Mouse (Mus musculus): ENCODE measurements around the gene Smarcd1. TPM values are rescaled to one million over a fixed set of nuclear protein-coding genes. Genes with fewer than 3 reads are reported as not detected.
A peak's percentile ranks its signal among the peaks of the same experiment; 100 is the strongest.
"Not testable (repeated sequence)": the region's sequence is repeated elsewhere in the genome, so short reads cannot be mapped to it uniquely, and the experiment has no call there.

The Smarcd1 gene
- total RNA-seq, 1 experiment from 2014 or later: 24.4 TPM

- no peak for ATAC-seq (replicated peaks; ENCODE audit: insufficient number of reproducible peaks, low FRiP score, low TSS enrichment, poor library complexity, severe bottlenecking)
These were observed 23.7 kb upstream of the Smarcd1 start for GRCm38 (mm10) chr15:99678063-99678800.

GRCm38 (mm10) chr15:99679008-99679407 lies 22.9 kb upstream of the Smarcd1 start:
- ATAC-seq (replicated peaks; ENCODE audit: insufficient number of reproducible peaks, low FRiP score, low TSS enrichment, poor library complexity, severe bottlenecking): no peak

GRCm38 (mm10) chr15:99682880-99683279 lies 19.0 kb upstream of the Smarcd1 start:
- no peak for ATAC-seq (replicated peaks; ENCODE audit: insufficient number of reproducible peaks, low FRiP score, low TSS enrichment, poor library complexity, severe bottlenecking)

- no peak for ATAC-seq (replicated peaks; ENCODE audit: insufficient number of reproducible peaks, low FRiP score, low TSS enrichment, poor library complexity, severe bottlenecking)
These were observed 17.8 kb upstream of the Smarcd1 start for GRCm38 (mm10) chr15:99684156-99684555.

GRCm38 (mm10) chr15:99688712-99689111 lies 13.2 kb upstream of the Smarcd1 start:
- ATAC-seq (replicated peaks; ENCODE audit: insufficient number of reproducible peaks, low FRiP score, low TSS enrichment, poor library complexity, severe bottlenecking): peak; percentile 84

- no peak for ATAC-seq (replicated peaks; ENCODE audit: insufficient number of reproducible peaks, low FRiP score, low TSS enrichment, poor library complexity, severe bottlenecking)
These were observed 11.0 kb upstream of the Smarcd1 start for GRCm38 (mm10) chr15:99690924-99691323.

- ATAC-seq (replicated peaks; ENCODE audit: insufficient number of reproducible peaks, low FRiP score, low TSS enrichment, poor library complexity, severe bottlenecking): no peak
These were observed 10.0 kb upstream of the Smarcd1 start for GRCm38 (mm10) chr15:99691976-99692375.

- ATAC-seq (replicated peaks; ENCODE audit: insufficient number of reproducible peaks, low FRiP score, low TSS enrichment, poor library complexity, severe bottlenecking): no peak
These were observed 4.6 kb upstream of the Smarcd1 start for GRCm38 (mm10) chr15:99697309-99697708.

- ATAC-seq (replicated peaks; ENCODE audit: insufficient number of reproducible peaks, low FRiP score, low TSS enrichment, poor library complexity, severe bottlenecking): 0 out of 2 replicates have a peak, but pooled peaks have one; percentile 32
These were observed 3.3 kb upstream of the Smarcd1 start for GRCm38 (mm10) chr15:99698533-99699085.

GRCm38 (mm10) chr15:99699715-99700114 lies 2.2 kb upstream of the Smarcd1 start:
- no peak for ATAC-seq (replicated peaks; ENCODE audit: insufficient number of reproducible peaks, low FRiP score, low TSS enrichment, poor library complexity, severe bottlenecking)

- ATAC-seq (replicated peaks; ENCODE audit: insufficient number of reproducible peaks, low FRiP score, low TSS enrichment, poor library complexity, severe bottlenecking): no peak
These were observed 1.5 kb upstream of the Smarcd1 start for GRCm38 (mm10) chr15:99700219-99701106.

GRCm38 (mm10) chr15:99701640-99701998 lies 310 bp upstream of the Smarcd1 start:
- not testable (repeated sequence) for ATAC-seq (replicated peaks; ENCODE audit: insufficient number of reproducible peaks, low FRiP score, low TSS enrichment, poor library complexity, severe bottlenecking)

GRCm38 (mm10) chr15:99703104-99703503 lies 1.2 kb downstream of the Smarcd1 start:
- no peak for ATAC-seq (replicated peaks; ENCODE audit: insufficient number of reproducible peaks, low FRiP score, low TSS enrichment, poor library complexity, severe bottlenecking)

- ATAC-seq (replicated peaks; ENCODE audit: insufficient number of reproducible peaks, low FRiP score, low TSS enrichment, poor library complexity, severe bottlenecking): no peak
These were observed 1.7 kb downstream of the Smarcd1 start for GRCm38 (mm10) chr15:99703676-99704040.

GRCm38 (mm10) chr15:99704041-99704681 lies 2.2 kb downstream of the Smarcd1 start:
- ATAC-seq (replicated peaks; ENCODE audit: insufficient number of reproducible peaks, low FRiP score, low TSS enrichment, poor library complexity, severe bottlenecking): no peak

- ATAC-seq (replicated peaks; ENCODE audit: insufficient number of reproducible peaks, low FRiP score, low TSS enrichment, poor library complexity, severe bottlenecking): no peak
These were observed 3.0 kb downstream of the Smarcd1 start for GRCm38 (mm10) chr15:99704881-99705280.

- no peak; the same call in 1 of the 2 replicates for ATAC-seq (replicated peaks; ENCODE audit: insufficient number of reproducible peaks, low FRiP score, low TSS enrichment, poor library complexity, severe bottlenecking)
These were observed 3.6 kb downstream of the Smarcd1 start, which contains the start of gene Gm17349 for GRCm38 (mm10) chr15:99705440-99706048. Gene Gm17349 (minus strand): TSS chr15:99705490.

- ATAC-seq (replicated peaks; ENCODE audit: insufficient number of reproducible peaks, low FRiP score, low TSS enrichment, poor library complexity, severe bottlenecking): no peak
These were observed 6.2 kb downstream of the Smarcd1 start for GRCm38 (mm10) chr15:99708176-99708575.
